Mouse (Mus musculus): Measurements from ENCODE around the gene Wnt5b. TPM values are rescaled to one million over a fixed set of nuclear protein-coding genes. Genes with fewer than 3 reads are reported as not detected.

The Wnt5b gene
- total and polyA plus RNA-seq, 3 experiments: 0.04 TPM; not detected in 2

- H3K27me3 ChIP-seq (ENCODE audit: control insufficient read depth in 1 of 2, insufficient read depth in 2 of 2, low read length in 2 of 2): peaks cover 10 to 13% of the 10 kb centered on the region in 2 experiments
- no peaks in the 10 kb centered on the region for H3K9me3 ChIP-seq (replicated peaks; ENCODE audit: insufficient read depth, low read length)
- no peak for DNase-seq (ENCODE audit: low read depth, low spot score)
- H3K9ac ChIP-seq (ENCODE audit: control insufficient read depth, low read depth, low read length, poor library complexity, severe bottlenecking): no peak overlapping the region
- TF ChIP-seq CHD1 (IDR thresholded peaks at IDR 0.05; ENCODE audit: low read depth, low read length) (no peak), POLR2AphosphoS5 (IDR thresholded peaks at IDR 0.05; ENCODE audit: borderline replicate concordance, low read depth, low read length) (no peak), HCFC1 (IDR thresholded peaks at IDR 0.05; ENCODE audit: low read depth, low read length) (no peak), MYB (IDR thresholded peaks at IDR 0.05; ENCODE audit: low read depth, low read length) (no peak)
- no peak overlapping the region for H3K27ac ChIP-seq (ENCODE audit: control insufficient read depth, low read depth, low read length)
- H3K79me2 ChIP-seq (ENCODE audit: control insufficient read depth, insufficient read depth, low read length, poor library complexity): no peaks in the 10 kb centered on the region
- peaks cover 0 to 4% of the 10 kb centered on the region in 2 experiments; a peak in 2 of 4 replicates for H3K4me1 ChIP-seq (ENCODE audit: control insufficient read depth in 1 of 2, insufficient read depth in 2 of 2, low read length in 2 of 2)
- H3K4me3 ChIP-seq (ENCODE audit: control insufficient read depth in 1 of 2, insufficient read depth in 1 of 2, low read depth in 2 of 2, low read length in 2 of 2): no peak overlapping the region
- peaks cover 0 to 2% of the 10 kb centered on the region in 2 experiments; a peak in 2 of 4 replicates for H3K36me3 ChIP-seq (ENCODE audit: control insufficient read depth in 1 of 2, insufficient read depth in 2 of 2, low read length in 2 of 2)
Observed at GRCm38 (mm10) chr6:119466161-119466560, 78.0 kb downstream of the Wnt5b start.

GRCm38 (mm10) chr6:119460391-119460790 lies 83.8 kb downstream of the Wnt5b start:
- DNase-seq (ENCODE audit: low read depth, low spot score): no peak
- no peak for TF ChIP-seq NRF1 (IDR thresholded peaks at IDR 0.05; ENCODE audit: insufficient read depth, low read depth, low read length, poor library complexity, severe bottlenecking)
- TF ChIP-seq MAX (IDR thresholded peaks at IDR 0.05; ENCODE audit: low read length): no peak
- no peak for TF ChIP-seq E2F4 (IDR thresholded peaks at IDR 0.05; ENCODE audit: borderline replicate concordance, low read depth, low read length)
- TF ChIP-seq USF2 (IDR thresholded peaks at IDR 0.05; ENCODE audit: borderline replicate concordance in 1 of 2, insufficient read depth in 1 of 2, low read depth in 1 of 2, low read length in 2 of 2): no peak
- no peak for TF ChIP-seq TBP (IDR thresholded peaks at IDR 0.05; ENCODE audit: low read depth, low read length)
- TF ChIP-seq GATA1 (IDR thresholded peaks at IDR 0.05; ENCODE audit: low read depth, low read length): no peak
- no peak overlapping the region for H3K9ac ChIP-seq (ENCODE audit: control insufficient read depth, low read depth, low read length, poor library complexity, severe bottlenecking)
- H3K4me3 ChIP-seq (ENCODE audit: control insufficient read depth in 1 of 2, insufficient read depth in 1 of 2, low read depth in 2 of 2, low read length in 2 of 2): no peak overlapping the region
- no peaks in the 10 kb centered on the region for H3K36me3 ChIP-seq (ENCODE audit: control insufficient read depth in 1 of 2, insufficient read depth in 2 of 2, low read length in 2 of 2)
- H3K27me3 ChIP-seq (ENCODE audit: control insufficient read depth in 1 of 2, insufficient read depth in 2 of 2, low read length in 2 of 2): peaks cover 19 to 38% of the 10 kb centered on the region in 2 experiments
- H3K9me3 ChIP-seq (replicated peaks; ENCODE audit: insufficient read depth, low read length): no peaks in the 10 kb centered on the region
- H3K79me2 ChIP-seq (ENCODE audit: control insufficient read depth, insufficient read depth, low read length, poor library complexity): no peaks in the 10 kb centered on the region
- H3K4me1 ChIP-seq (ENCODE audit: control insufficient read depth in 1 of 2, insufficient read depth in 2 of 2, low read length in 2 of 2): no peaks in the 10 kb centered on the region
- H3K27ac ChIP-seq (ENCODE audit: control insufficient read depth, low read depth, low read length): no peak overlapping the region

DNA sequence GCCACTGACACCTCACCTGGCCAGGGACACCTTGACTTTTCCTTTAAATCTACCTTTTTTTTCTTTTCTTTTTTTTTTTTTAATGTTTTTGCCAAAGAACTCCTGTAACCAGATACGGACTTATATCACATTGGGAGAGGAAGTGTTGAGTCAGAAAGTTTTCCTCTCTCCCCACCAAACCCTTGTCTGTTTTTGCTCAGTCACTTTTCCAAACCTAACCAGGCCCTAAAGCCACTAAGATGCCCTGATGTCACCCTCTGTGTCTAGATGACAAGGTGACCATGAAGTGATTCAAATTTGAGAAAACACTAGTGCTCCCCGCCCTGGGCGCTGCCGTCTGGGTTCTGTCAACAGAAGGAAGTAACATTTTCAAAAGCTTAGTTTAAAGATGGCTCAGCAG lies 85.1 kb downstream of the Wnt5b start:
- no peaks in the 10 kb centered on the region for H3K4me1 ChIP-seq (ENCODE audit: control insufficient read depth in 1 of 2, insufficient read depth in 2 of 2, low read length in 2 of 2)
- no peak overlapping the region for H3K9ac ChIP-seq (ENCODE audit: control insufficient read depth, low read depth, low read length, poor library complexity, severe bottlenecking)
- H3K27me3 ChIP-seq (ENCODE audit: control insufficient read depth in 1 of 2, insufficient read depth in 2 of 2, low read length in 2 of 2): peaks cover 18 to 46% of the 10 kb centered on the region in 2 experiments
- TF ChIP-seq JUND (IDR thresholded peaks at IDR 0.05; ENCODE audit: low read depth, low read length) (no peak), ZMIZ1 (IDR thresholded peaks at IDR 0.05; ENCODE audit: low read depth, low read length) (no peak), TCF12 (IDR thresholded peaks at IDR 0.05; ENCODE audit: low read depth, low read length) (no peak), POLR2AphosphoS2 (IDR thresholded peaks at IDR 0.05; ENCODE audit: low read length) (no peak), POLR2A (IDR thresholded peaks at IDR 0.05; ENCODE audit: control insufficient read depth in 1 of 2, insufficient read depth in 1 of 2, low read depth in 1 of 2, low read length in 2 of 2, poor library complexity in 1 of 2) (no peak), TAL1 (IDR thresholded peaks at IDR 0.05; ENCODE audit: low read length) (no peak), E2F4 (IDR thresholded peaks at IDR 0.05; ENCODE audit: borderline replicate concordance, low read depth, low read length) (no peak), CHD1 (IDR thresholded peaks at IDR 0.05; ENCODE audit: low read depth, low read length) (no peak), RAD21 (IDR thresholded peaks at IDR 0.05; ENCODE audit: low read depth, low read length) (no peak), UBTF (IDR thresholded peaks at IDR 0.05; ENCODE audit: borderline replicate concordance, insufficient read depth, low read depth, low read length) (no peak), ZKSCAN1 (IDR thresholded peaks at IDR 0.05; ENCODE audit: low read depth, low read length) (no peak), MEF2A (IDR thresholded peaks at IDR 0.05; ENCODE audit: extremely low read depth, insufficient replicate concordance, low read depth, low read length, poor library complexity, severe bottlenecking) (no peak), KAT2A (conservative IDR thresholded peaks at IDR 0.05; ENCODE audit: low read depth, low read length) (no peak)
- H3K79me2 ChIP-seq (ENCODE audit: control insufficient read depth, insufficient read depth, low read length, poor library complexity): no peaks in the 10 kb centered on the region
- H3K4me3 ChIP-seq (ENCODE audit: control insufficient read depth in 1 of 2, insufficient read depth in 1 of 2, low read depth in 2 of 2, low read length in 2 of 2): no peak overlapping the region
- H3K36me3 ChIP-seq (ENCODE audit: control insufficient read depth in 1 of 2, insufficient read depth in 2 of 2, low read length in 2 of 2): no peaks in the 10 kb centered on the region
- no peak overlapping the region for H3K27ac ChIP-seq (ENCODE audit: control insufficient read depth, low read depth, low read length)
- no peak for DNase-seq (ENCODE audit: low read depth, low spot score)
- no peaks in the 10 kb centered on the region for H3K9me3 ChIP-seq (replicated peaks; ENCODE audit: insufficient read depth, low read length)
